Mouse (Mus musculus) liver, embryonic 14.5 days (tissue): ENCODE data around the gene Tmem45a.

Experiments
- CTCF ChIP-seq: IDR thresholded peaks from 2 replicates; pipeline ENCODE4 v1.5.1; 2016; ENCODE audit warnings: antibody characterized with exemption, low read depth, control low read depth
- EP300 ChIP-seq: IDR thresholded peaks from 2 replicates; pipeline ENCODE4 v1.6.1; 2016; ENCODE audit warnings: antibody characterized with exemption, low read depth

DNA sequence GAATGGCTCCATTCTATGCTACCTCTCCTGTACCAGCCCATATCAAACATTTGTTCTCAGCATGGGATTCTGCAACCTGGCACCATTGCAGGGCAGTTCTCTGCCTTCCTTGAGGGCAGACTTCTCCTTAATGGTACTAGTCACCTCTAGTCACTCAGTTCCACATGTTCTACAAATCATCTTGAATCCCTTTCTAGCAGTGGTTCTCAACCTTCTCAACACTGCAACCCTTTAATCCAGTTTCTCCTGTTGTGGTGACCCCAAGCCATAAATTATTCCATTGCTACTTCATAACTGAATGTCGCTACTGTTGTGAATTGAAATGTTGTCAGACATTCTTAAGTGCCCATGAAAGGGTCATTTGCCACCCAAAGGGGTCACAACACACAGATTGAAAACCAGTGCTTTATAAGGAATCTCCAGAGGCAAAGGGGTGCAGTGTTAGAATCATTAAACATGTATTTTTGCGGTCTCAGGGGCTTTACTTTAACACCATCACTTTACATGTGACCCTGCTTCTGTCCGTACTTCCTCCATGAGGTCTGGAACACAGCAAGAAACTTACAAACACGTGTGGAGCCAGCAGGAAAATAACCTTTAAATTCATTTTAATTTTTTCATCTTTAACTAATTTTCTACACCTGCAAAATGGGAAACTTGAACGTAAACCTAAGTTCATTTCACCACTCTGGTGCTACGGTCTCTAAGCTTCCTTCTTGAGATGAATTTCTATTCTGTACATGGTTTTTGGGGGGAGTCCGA, 91.4 kb downstream of the Tmem45a start:
- TF ChIP-seq EP300 (no peak), CTCF (no peak)
